Mouse (Mus musculus): ENCODE data around the gene Rhobtb1.

Gene Rhobtb1

GRCm38 (mm10) chr10:69248261-69249160, 97.3 kb downstream of the Rhobtb1 start:
- DNase-seq = no peak

- DNase-seq = no peak
These were observed 100.0 kb downstream of the Rhobtb1 start for GRCm38 (mm10) chr10:69251254-69251653.

GRCm38 (mm10) chr10:69252112-69253074, 101.2 kb downstream of the Rhobtb1 start:
- DNase-seq = no peak

GRCm38 (mm10) chr10:69253075-69253685, 101.9 kb downstream of the Rhobtb1 start:
- DNase-seq = no peak

- no peak for DNase-seq
These were observed 102.4 kb downstream of the Rhobtb1 start for GRCm38 (mm10) chr10:69253686-69254080.

GRCm38 (mm10) chr10:69254390-69254847, 103.2 kb downstream of the Rhobtb1 start:
- DNase-seq = peak; percentile 70

GRCm38 (mm10) chr10:69255594-69255993, 104.4 kb downstream of the Rhobtb1 start:
- DNase-seq = no peak

- DNase-seq = no peak
These were observed 106.4 kb downstream of the Rhobtb1 start for GRCm38 (mm10) chr10:69257592-69258133.

GRCm38 (mm10) chr10:69258588-69258987, 107.4 kb downstream of the Rhobtb1 start:
- no peak for DNase-seq

- DNase-seq = no peak
These were observed 107.9 kb downstream of the Rhobtb1 start for GRCm38 (mm10) chr10:69259161-69259560.

- no peak for DNase-seq
These were observed 108.7 kb downstream of the Rhobtb1 start for GRCm38 (mm10) chr10:69259929-69260328.

- no peak for DNase-seq
These were observed 111.9 kb downstream of the Rhobtb1 start for GRCm38 (mm10) chr10:69262918-69263822.

- no peak for DNase-seq
These were observed 112.7 kb downstream of the Rhobtb1 start for GRCm38 (mm10) chr10:69263906-69264305.

- no peak for DNase-seq
These were observed 114.2 kb downstream of the Rhobtb1 start for GRCm38 (mm10) chr10:69265421-69265820.

GRCm38 (mm10) chr10:69268061-69268643, 116.9 kb downstream of the Rhobtb1 start:
- DNase-seq = no peak

- no peak for DNase-seq
These were observed 120.2 kb downstream of the Rhobtb1 start for GRCm38 (mm10) chr10:69271436-69271835.

- DNase-seq = no peak
These were observed 123.0 kb downstream of the Rhobtb1 start for GRCm38 (mm10) chr10:69274275-69274674.

- DNase-seq = no peak
These were observed 123.5 kb downstream of the Rhobtb1 start for GRCm38 (mm10) chr10:69274705-69275104.

- DNase-seq = no peak
These were observed 124.9 kb downstream of the Rhobtb1 start for GRCm38 (mm10) chr10:69275811-69276775.

- DNase-seq = no peak
These were observed 125.7 kb downstream of the Rhobtb1 start for GRCm38 (mm10) chr10:69276920-69277435.
